Mouse (Mus musculus): ENCODE data around the gene Syndig1.

The Syndig1 gene

DNA sequence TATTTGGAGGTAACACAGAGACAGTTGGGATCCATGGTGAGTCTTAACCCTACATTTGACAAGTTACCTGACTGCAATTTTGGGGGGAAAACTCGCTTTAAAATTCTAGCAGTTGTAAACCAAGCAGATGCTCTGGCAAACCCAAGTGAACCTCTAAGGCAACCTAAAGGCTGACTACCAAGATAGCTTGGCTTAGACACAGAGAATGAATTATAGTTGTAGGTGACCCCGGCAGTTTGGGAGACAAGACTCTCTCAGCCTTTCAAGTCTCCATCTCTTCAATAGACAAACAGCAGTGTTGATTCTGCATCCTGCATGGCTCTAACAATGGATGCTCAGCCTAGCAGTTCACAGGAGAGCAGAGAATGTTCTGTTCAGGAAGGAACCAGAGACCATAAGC, at the start of gene Syndig1:
TSS of gene Syndig1 (plus strand) at position 301 of the 400 bp plus-strand sequence.
- no peak for DNase-seq (ENCODE audit: low read depth, low spot score)

DNA sequence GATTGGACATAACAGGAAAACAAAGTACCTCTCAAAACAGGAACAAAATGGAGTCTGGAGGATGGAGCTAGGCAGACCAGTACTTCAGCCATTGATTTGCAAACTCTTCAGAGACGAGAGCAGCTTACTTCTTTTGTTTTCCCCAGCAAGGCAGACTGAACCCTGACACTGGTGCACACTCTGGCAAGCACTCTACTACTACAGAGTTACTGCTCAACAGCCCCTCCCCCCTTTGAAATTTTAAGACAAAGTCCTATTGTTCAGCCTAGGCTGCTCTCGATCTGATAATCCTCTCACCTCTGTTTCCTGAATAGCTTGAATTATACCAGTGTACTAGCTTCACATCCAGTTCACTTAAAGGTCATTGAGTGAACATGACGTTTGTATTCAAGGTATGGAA, 30.4 kb upstream of the Syndig1 start:
- DNase-seq (ENCODE audit: low read depth, low spot score): no peak

GRCm38 (mm10) chr2:149804599-149805140, 24.3 kb upstream of the Syndig1 start:
- no peak for DNase-seq (ENCODE audit: low read depth, low spot score)

DNA sequence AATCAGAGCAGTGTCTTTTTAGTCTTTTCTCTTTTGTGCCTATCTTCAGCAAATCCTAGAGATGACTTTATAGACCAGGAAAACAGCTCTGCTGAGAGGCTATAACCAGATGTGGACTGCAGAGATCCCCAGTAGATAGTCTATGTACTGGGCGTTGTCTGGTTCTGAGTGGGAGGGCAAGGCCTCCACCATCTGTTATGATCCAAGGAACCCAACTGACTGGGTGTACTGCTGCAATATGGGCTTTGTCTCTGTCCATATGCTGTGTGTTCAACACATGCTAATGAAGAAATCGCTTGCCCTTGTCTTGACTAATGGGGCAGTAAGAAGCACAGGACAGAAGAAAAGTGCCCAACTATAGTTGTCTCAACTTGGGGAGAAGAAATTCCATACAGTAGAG, 23.8 kb upstream of the Syndig1 start:
- DNase-seq (ENCODE audit: low read depth, low spot score): no peak

DNA sequence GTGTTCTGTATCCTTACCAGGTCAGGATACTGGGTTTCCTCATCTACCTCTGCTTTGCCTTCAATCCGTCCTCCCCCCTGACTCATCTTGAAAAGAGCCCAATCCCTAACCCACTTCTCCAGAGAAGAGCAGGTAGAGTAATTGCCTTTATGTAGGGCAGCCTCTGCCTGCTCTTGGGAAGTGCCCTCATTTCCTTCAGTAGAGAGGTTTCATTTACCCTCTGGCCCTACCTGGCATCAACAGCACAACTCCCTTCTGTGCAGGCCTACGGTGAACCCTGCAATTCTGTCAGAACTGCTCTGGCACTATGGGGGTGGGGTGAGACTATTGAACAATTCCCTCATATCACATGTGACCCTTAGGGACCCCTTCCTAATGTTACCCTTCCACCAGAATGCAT, 16.1 kb upstream of the Syndig1 start:
- no peak for DNase-seq (ENCODE audit: low read depth, low spot score)

DNA sequence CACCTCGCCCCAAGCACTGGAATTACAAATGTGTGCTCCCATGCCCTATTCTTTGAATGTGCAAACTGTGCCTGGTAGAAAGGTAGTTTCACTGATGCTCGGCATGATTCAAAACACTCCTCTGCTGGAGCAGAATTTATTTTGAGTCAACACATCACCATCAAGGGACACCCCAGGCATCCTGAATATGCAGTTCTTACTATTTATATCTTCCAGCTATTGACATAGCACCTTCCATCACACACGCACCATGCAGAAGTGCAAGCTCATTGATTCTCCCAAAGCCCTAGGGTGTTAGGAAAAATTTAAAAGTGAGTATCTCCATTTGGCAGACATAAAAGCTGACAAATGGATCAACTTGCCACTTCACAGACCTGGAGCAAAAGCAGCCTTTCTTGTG, 10.6 kb upstream of the Syndig1 start:
- DNase-seq (ENCODE audit: low read depth, low spot score): no peak

- DNase-seq (ENCODE audit: low read depth, low spot score): no peak
Measured at GRCm38 (mm10) chr2:149819751-149820150, 9.3 kb upstream of the Syndig1 start.

DNA sequence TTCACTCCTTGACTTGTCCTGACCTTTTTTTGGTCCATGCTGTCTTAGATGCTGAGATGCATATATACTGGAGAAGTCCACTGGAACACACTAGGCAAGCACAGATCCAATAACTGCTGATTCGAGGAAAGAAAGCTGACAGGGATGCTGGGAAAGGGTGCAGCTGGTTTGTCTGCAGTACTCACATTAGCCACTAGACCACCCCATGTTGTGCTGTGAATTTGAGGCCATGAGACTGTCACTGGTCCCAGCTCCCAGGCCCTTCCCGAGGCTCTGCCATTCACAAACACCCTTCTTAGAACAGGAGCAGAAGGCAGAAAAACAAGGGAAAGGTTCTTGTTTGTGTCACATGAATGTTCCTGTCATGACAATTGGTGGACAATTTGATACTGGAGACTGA, 8.8 kb upstream of the Syndig1 start:
- no peak for DNase-seq (ENCODE audit: low read depth, low spot score)

- DNase-seq (ENCODE audit: low read depth, low spot score): no peak
Measured at GRCm38 (mm10) chr2:149829955-149830535, 1.0 kb downstream of the Syndig1 start.

DNA sequence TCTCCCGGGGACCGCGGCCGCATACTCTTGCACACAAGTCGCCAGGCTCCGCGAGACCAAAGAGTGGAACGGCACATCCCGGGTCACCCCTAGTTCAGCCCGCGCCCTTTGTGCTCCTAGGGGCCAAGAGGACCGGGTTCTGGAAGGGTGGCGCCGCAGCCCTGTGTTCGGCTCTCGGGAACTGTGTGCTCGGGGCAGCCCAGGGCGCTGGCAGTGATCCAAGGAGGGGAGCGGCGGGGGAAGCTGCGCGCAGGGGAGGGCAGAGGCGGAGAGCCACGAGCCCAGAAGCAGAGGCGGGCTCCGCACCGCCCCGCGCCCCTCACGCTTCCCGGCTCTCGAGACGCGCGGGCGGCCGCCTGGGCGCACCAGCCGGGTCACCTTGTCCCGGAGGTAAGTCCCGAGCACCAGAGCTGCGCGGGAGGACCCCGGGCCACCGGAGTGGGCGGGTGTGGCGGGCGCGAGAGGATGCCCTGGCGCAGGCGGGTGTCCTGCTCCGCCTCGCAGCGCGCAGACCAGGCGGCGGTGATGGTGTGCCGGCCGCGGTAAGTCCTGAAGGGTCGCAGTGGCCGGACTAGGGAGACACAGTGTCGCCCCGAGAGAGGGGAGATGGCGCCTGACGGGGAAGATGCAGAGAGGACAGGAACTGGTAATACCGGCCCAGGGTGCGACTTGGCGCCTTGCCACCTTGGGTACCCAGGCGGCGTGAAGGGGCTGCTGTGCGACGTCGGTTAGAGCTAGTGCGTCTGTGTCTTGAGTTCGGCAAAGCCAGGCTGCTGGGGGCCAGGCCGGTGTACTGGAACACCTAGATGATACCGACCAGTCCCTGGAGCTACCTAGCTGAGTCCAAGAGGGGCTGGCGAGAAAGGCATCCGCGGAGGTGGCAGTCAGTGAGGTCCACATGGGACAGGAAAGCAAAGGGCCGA, 1.8 kb downstream of the Syndig1 start, which contains the start of gene C530025M09Rik:
TSS of gene C530025M09Rik (minus strand) at position 678 of the 923 bp plus-strand sequence.
- DNase-seq (ENCODE audit: low read depth, low spot score): no peak

DNA sequence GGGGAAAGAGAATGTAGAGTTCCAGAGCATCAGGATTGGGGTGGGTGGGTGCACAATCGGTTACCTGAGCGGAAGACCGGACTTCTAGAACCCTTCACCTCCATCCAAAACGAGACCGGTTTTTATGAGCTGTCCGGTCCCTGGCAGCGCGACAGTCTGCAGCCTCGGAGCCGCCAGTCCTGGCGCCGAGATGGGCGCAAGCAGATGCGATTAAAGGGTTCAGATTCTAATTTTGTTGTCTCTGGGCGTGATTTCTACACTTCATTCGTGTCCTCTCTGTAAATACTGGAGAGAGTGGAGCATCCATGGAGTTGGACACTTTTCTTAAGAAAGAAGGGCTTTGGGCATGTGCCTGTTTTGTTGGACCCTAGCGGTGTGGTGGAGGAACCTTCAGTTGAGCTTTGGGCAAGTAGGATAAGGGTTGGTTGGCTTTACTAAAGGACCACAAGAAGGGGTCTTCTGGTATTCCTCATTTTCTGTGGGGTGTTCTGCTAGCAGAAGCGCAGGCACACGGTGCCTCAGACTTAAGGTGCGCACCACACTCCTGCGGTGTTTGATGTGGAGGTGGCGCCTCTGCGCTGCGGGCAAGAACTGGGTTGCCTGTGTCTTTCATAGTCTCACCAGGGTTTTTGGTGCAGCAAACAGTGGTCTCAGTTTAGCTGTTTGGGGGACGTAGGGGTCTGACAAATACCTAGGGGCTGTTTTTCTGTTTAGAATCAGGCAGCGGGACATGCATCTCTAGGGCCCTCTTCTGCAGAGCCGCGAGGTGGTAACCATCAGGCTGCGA, 2.6 kb downstream of the Syndig1 start:
- DNase-seq (ENCODE audit: low read depth, low spot score): no peak

GRCm38 (mm10) chr2:149832301-149832700, 3.3 kb downstream of the Syndig1 start:
- no peak for DNase-seq (ENCODE audit: low read depth, low spot score)

DNA sequence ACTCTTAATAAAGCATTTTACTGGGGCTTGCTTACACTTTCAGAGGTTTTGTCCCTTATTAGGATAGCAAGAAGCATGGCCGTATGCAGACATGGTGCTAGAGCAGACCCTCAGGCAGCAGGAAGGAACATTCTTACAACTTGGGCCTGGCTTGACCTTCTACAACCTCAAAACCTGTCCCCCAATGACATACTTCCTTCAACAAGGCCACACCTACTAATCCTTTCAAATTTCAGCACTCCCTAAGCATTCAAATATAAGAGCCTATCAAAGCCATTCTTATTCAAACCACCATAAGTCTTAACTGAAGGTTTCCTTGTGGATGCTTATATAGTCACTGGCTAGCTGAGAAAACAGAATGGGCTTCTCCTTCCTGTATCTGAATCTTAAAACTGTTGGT, 6.1 kb downstream of the Syndig1 start:
- DNase-seq (ENCODE audit: low read depth, low spot score): no peak

DNA sequence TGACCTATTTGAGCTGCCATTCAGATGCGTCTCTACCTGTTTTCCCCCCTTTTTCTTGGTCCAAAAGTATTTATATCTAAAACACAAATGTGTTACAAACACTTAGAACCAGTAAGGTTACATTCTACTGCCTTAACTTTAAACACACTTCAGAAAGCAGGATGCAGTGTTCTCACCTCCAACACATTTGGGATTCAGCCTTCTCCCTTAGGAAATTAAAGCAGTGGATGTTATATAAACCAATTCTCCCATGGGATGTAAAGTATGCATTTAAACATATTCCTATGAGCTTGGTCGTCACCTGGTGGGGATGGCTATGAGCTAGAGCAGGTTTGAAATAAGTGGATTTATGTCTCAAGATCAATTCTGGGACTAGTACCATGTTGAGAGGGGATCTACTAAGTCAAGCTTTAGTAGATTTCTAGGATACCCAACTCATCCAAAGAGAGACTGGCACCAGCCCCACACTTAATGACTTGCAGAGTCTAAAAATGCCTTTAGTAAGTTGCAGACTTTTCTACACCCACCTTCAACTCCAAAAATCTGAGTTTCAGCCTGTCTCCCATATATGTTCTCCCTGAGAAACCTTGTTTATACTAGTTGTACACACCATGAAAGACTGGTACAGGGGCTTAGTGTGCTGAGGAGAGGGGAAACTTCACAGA, 7.6 kb downstream of the Syndig1 start:
- no peak for DNase-seq (ENCODE audit: low read depth, low spot score)

DNA sequence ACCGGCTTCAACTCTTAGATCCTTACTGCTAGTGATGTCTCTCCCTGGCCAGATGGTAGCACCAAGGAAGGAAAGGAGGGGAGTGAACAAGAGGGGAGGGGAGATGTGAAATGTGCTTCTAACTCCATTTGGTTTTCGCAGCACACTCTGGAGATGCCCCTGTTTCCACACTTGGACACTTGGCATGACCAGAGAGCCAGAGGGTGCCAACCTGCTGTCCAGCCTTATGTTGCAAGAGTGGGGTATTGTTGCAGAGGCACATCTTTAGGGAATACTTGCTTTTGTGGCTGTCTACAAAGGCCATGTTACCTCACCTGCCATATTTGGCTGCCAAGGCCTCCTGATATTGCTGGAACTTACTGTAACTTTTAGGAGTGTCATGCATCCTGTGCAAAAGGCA, 10.7 kb downstream of the Syndig1 start:
- no peak for DNase-seq (ENCODE audit: low read depth, low spot score)

GRCm38 (mm10) chr2:149844575-149844974, 15.6 kb downstream of the Syndig1 start:
- DNase-seq (ENCODE audit: low read depth, low spot score): no peak

- no peak for DNase-seq (ENCODE audit: low read depth, low spot score)
Measured at GRCm38 (mm10) chr2:149848778-149849177, 19.8 kb downstream of the Syndig1 start.

- no peak for DNase-seq (ENCODE audit: low read depth, low spot score)
Measured at GRCm38 (mm10) chr2:149861002-149861401, 32.0 kb downstream of the Syndig1 start.

- no peak for DNase-seq (ENCODE audit: low read depth, low spot score)
Measured at GRCm38 (mm10) chr2:149865914-149866435, 37.0 kb downstream of the Syndig1 start.

GRCm38 (mm10) chr2:149870496-149870895, 41.5 kb downstream of the Syndig1 start:
- DNase-seq (ENCODE audit: low read depth, low spot score): no peak

DNA sequence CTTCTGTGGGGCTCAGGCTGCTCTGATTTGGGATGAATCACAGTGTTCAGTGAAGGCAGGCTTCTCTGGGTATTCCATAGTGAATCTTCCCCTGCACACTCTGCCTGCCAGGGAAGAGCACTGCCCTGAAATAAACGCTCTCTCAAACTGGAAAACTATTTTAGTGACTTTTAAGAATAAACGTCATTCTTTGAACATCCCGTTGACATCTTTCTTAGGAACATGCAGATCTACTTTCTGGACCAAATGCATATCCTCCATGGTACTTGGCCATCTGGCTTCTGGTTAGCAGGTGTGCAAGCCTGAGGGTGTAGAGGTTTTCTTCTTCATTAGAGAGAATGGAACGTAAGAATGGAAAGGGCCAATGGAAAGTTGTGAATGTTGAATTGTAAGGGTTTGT, 43.5 kb downstream of the Syndig1 start:
- no peak for DNase-seq (ENCODE audit: low read depth, low spot score)
